Mouse (Mus musculus) embryonic facial prominence, embryonic 12.5 days (tissue): ENCODE data around the gene Olfr694. TPM values are rescaled to one million over a fixed set of nuclear protein-coding genes. Genes with fewer than 3 reads are reported as not detected.

ENCODE experiments used
- ATAC-seq: fragments of 200-750 bp; cut with Nextera tagmentation; 2 replicates; pipeline ENCODE4 v1.8.0; 2017; ENCODE audit not compliant: insufficient number of reproducible peaks, insufficient read depth, low FRiP score, low TSS enrichment
- H3K27ac ChIP-seq: fragments of 300-500 bp; sonication (generic); 2 replicates; pipeline ENCODE4 v1.5.1; 2016; ENCODE audit warnings: mild to moderate bottlenecking
- H3K27me3 ChIP-seq: fragments of 300-500 bp; sonication (generic); 2 replicates; pipeline ENCODE4 v1.6.1; 2016; ENCODE audit warnings: mild to moderate bottlenecking, moderate library complexity
- H3K36me3 ChIP-seq: fragments of 300-500 bp; sonication (generic); 2 replicates; pipeline ENCODE4 v1.6.1; 2016; ENCODE audit warnings: mild to moderate bottlenecking
- H3K4me1 ChIP-seq: fragments of 300-500 bp; sonication (generic); 2 replicates; pipeline ENCODE4 v1.6.1; 2016
- H3K4me2 ChIP-seq: fragments of 300-500 bp; sonication (generic); replicated peaks from 2 replicates; pipeline ENCODE4 v1.6.1; 2016; ENCODE audit warnings: mild to moderate bottlenecking, moderate library complexity
- H3K4me3 ChIP-seq: fragments of 300-500 bp; sonication (generic); 2 replicates; pipeline ENCODE4 v1.5.1; 2016; ENCODE audit warnings: mild to moderate bottlenecking
- H3K9ac ChIP-seq: fragments of 300-500 bp; sonication (generic); 2 replicates; pipeline ENCODE4 v1.6.1; 2016; ENCODE audit warnings: mild to moderate bottlenecking, moderate library complexity
- H3K9me3 ChIP-seq: fragments of 300-500 bp; sonication (generic); 2 replicates; pipeline ENCODE4 v1.6.1; 2016; ENCODE audit warnings: mild to moderate bottlenecking, moderate library complexity
- WGBS: fragments of 180-500 bp; shearing (Covaris S2); methylation state at CpG from one replicate; pipeline ENCODE4 v1.1.7; 2016; 5-methylcytosine and 5-hydroxymethylcytosine counted together
- polyA plus RNA-seq: library from polyadenylated mRNA; unstranded; fragments of >200 nt; fragmentation: Nextera tagmentation; extraction: Ambion mirVana; gene quantifications from 2 replicates; pipeline ENCODE4 v1.2.1, GENCODE M21; 2016

The Olfr694 gene
- polyA plus RNA-seq, 1 experiment from 2014 or later: not detected

GRCm38 (mm10) chr7:106649774-106650173 is 41.8 kb downstream of the Olfr694 start:
- 78% methylated on average over 1 of the region's 1 CpGs for WGBS
- no peak for ATAC-seq

GRCm38 (mm10) chr7:106645261-106645660 is 46.4 kb downstream of the Olfr694 start:
- H3K4me1 ChIP-seq: no peaks in the 10 kb centered on the region
- WGBS: 60% methylated on average over 1 of the region's 1 CpGs
- no peak overlapping the region for H3K9ac ChIP-seq
- no peak overlapping the region for H3K4me2 ChIP-seq
- H3K4me3 ChIP-seq: no peak overlapping the region
- H3K27me3 ChIP-seq: no peaks in the 10 kb centered on the region
- H3K36me3 ChIP-seq: no peaks in the 10 kb centered on the region
- no peak for ATAC-seq
- H3K27ac ChIP-seq: no peak overlapping the region
- 0 out of 2 replicates have a peak, but pooled peaks cover 3% of the 10 kb centered on the region for H3K9me3 ChIP-seq

More at GRCm38 (mm10) chr7:106649774-106650173, 41.8 kb downstream of the Olfr694 start:
- H3K4me3 ChIP-seq: no peak overlapping the region
- no peak overlapping the region for H3K27ac ChIP-seq
- no peaks in the 10 kb centered on the region for H3K36me3 ChIP-seq
- H3K4me1 ChIP-seq: no peaks in the 10 kb centered on the region
- no peak overlapping the region for H3K9ac ChIP-seq
- H3K27me3 ChIP-seq: no peaks in the 10 kb centered on the region
- H3K4me2 ChIP-seq: no peak overlapping the region
- H3K9me3 ChIP-seq: no peaks in the 10 kb centered on the region

- H3K4me2 ChIP-seq: no peak overlapping the region
- 0 out of 2 replicates have a peak, but pooled peaks cover 3% of the 10 kb centered on the region for H3K9me3 ChIP-seq
- H3K9ac ChIP-seq: no peak overlapping the region
- no peaks in the 10 kb centered on the region for H3K36me3 ChIP-seq
- no peaks in the 10 kb centered on the region for H3K4me1 ChIP-seq
- no peaks in the 10 kb centered on the region for H3K27me3 ChIP-seq
- H3K4me3 ChIP-seq: no peak overlapping the region
- 80% methylated on average over 3 of the region's 3 CpGs for WGBS
- ATAC-seq: no peak
- no peak overlapping the region for H3K27ac ChIP-seq
Measured at GRCm38 (mm10) chr7:106644222-106644870, 47.3 kb downstream of the Olfr694 start.

GRCm38 (mm10) chr7:106640839-106641238 is 50.8 kb downstream of the Olfr694 start:
- H3K27me3 ChIP-seq: no peaks in the 10 kb centered on the region
- no peak for ATAC-seq
- no peak overlapping the region for H3K4me2 ChIP-seq
- no peak overlapping the region for H3K27ac ChIP-seq
- H3K4me1 ChIP-seq: no peaks in the 10 kb centered on the region
- 0 out of 2 replicates have a peak, but pooled peaks cover 3% of the 10 kb centered on the region for H3K9me3 ChIP-seq
- no peaks in the 10 kb centered on the region for H3K36me3 ChIP-seq
- H3K9ac ChIP-seq: no peak overlapping the region
- WGBS: 87% methylated on average over 1 of the region's 1 CpGs
- no peak overlapping the region for H3K4me3 ChIP-seq

GRCm38 (mm10) chr7:106635560-106635959 is 56.1 kb downstream of the Olfr694 start:
- Histone ChIP-seq H3K4me3 (no peak overlapping the region), H3K27ac (no peak overlapping the region), H3K36me3 (no peaks in the 10 kb centered on the region), H3K4me2 (no peak overlapping the region), H3K4me1 (no peaks in the 10 kb centered on the region), H3K9ac (no peak overlapping the region), H3K27me3 (no peaks in the 10 kb centered on the region), H3K9me3 (no peaks in the 10 kb centered on the region)
- WGBS: 85% methylated on average over 4 of the region's 4 CpGs
- ATAC-seq: no peak

Other genes with a start within 250 kb of the Olfr694 start
- gene Olfr693, start 11.2 kb downstream of the Olfr694 start, polyA plus RNA-seq: not detected in 2 replicates
- gene Olfr695, start 24.6 kb upstream of the Olfr694 start, polyA plus RNA-seq: not detected in 2 replicates
- gene Olfr697, start 50.6 kb upstream of the Olfr694 start, polyA plus RNA-seq: not detected in 2 replicates
- not detected in 2 replicates for gene Olfr698, start 63.6 kb upstream of the Olfr694 start, polyA plus RNA-seq
- not detected in 2 replicates for gene Olfr699, start 101.4 kb upstream of the Olfr694 start, polyA plus RNA-seq
- not detected in 2 replicates for gene Olfr700, start 117.0 kb upstream of the Olfr694 start, polyA plus RNA-seq
- gene Olfr701, start 122.3 kb upstream of the Olfr694 start, polyA plus RNA-seq: not detected in 2 replicates
- gene Olfr702, start 142.1 kb upstream of the Olfr694 start, polyA plus RNA-seq: not detected in 2 replicates
- gene Olfr703, start 151.5 kb upstream of the Olfr694 start, polyA plus RNA-seq: not detected in 2 replicates
- gene Olfr704, start 171.4 kb upstream of the Olfr694 start, polyA plus RNA-seq: not detected in 2 replicates
- gene Olfr705, start 185.1 kb upstream of the Olfr694 start, polyA plus RNA-seq: not detected in 2 replicates
- not detected in 2 replicates for gene Olfr706, start 196.3 kb upstream of the Olfr694 start, polyA plus RNA-seq
- not detected in 2 replicates for gene Olfr707, start 209.4 kb upstream of the Olfr694 start, polyA plus RNA-seq
- gene Olfr1532-ps1, start 216.2 kb upstream of the Olfr694 start, polyA plus RNA-seq: not detected in 2 replicates
- gene Olfr709-ps1, start 240.4 kb upstream of the Olfr694 start, polyA plus RNA-seq: not detected in 2 replicates